Mouse (Mus musculus) kidney, adult 2 months (tissue): ENCODE measurements at regions not wholly inside any gene's neighbourhood (a gene's known extent, or its start where the extent isn't known, plus 50 kb on each side); places are given as distances from the start of the nearest gene placed in this dataset.

Experiments used
- DNase-seq: peaks from one replicate; pipeline ENCODE4 v3.0.0; 2021
- H3K27ac ChIP-seq: fragments of 200-500 bp; 2 replicates; pipeline ENCODE4 v1.5.1; 2012; ENCODE audit warnings: low read depth, low read length, control low read depth, inconsistent platforms; ENCODE audit not compliant: insufficient read depth
- H3K27me3 ChIP-seq: fragments of 200-500 bp; replicated peaks from 2 replicates; pipeline ENCODE4 v1.6.1; 2012; ENCODE audit warnings: mild to moderate bottlenecking, moderate library complexity, low read length, inconsistent platforms; ENCODE audit not compliant: control insufficient read depth, insufficient read depth
- H3K36me3 ChIP-seq: fragments of 200-500 bp; 2 replicates; pipeline ENCODE4 v1.6.1; 2012; ENCODE audit warnings: mild to moderate bottlenecking, moderate library complexity, low read length, inconsistent platforms; ENCODE audit not compliant: control insufficient read depth, insufficient read depth
- H3K4me1 ChIP-seq: fragments of 200-500 bp; 2 replicates; pipeline ENCODE4 v1.6.1; 2011; ENCODE audit warnings: low read length; ENCODE audit not compliant: control insufficient read depth, insufficient read depth
- H3K4me3 ChIP-seq: fragments of 200-500 bp; 2 replicates; pipeline ENCODE4 v1.5.1; 2011; ENCODE audit warnings: mild to moderate bottlenecking, low read depth, low read length, control low read depth; ENCODE audit not compliant: insufficient read depth
- CTCF ChIP-seq: fragments of 200-500 bp; conservative IDR thresholded peaks from 2 replicates; pipeline ENCODE4 v1.5.1; 2011; ENCODE audit warnings: low read depth, mild to moderate bottlenecking, control low read depth, low read length, moderate library complexity, mixed read lengths; ENCODE audit not compliant: insufficient read depth, insufficient read length
- POLR2A ChIP-seq: fragments of 200-500 bp; IDR thresholded peaks from one replicate; pipeline ENCODE4 v1.6.1; 2011; ENCODE audit warnings: low read depth, low read length, control low read depth
- WGBS: fragments of 180-500 bp; shearing (Covaris S2); methylation state at CpG from one replicate; pipeline ENCODE4 v1.1.7; 2018; 5-methylcytosine and 5-hydroxymethylcytosine counted together

- H3K4me1 ChIP-seq = no peaks in the 10 kb centered on the region
- TF ChIP-seq CTCF = no peak
- no peak for TF ChIP-seq POLR2A
- H3K27me3 ChIP-seq = no peaks in the 10 kb centered on the region
- no peak overlapping the region for H3K27ac ChIP-seq
- DNase-seq = no peak
- H3K36me3 ChIP-seq = no peaks in the 10 kb centered on the region
- H3K4me3 ChIP-seq = no peak overlapping the region
- 90% methylated on average over 4 of the region's 4 CpGs for WGBS
Measured at GRCm38 (mm10) chr15:11605677-11606076, 206.2 kb upstream of the Tars start.

GRCm38 (mm10) chr15:11597021-11597420, 197.6 kb upstream of the Tars start:
- H3K36me3 ChIP-seq = no peaks in the 10 kb centered on the region
- TF ChIP-seq POLR2A = no peak
- no peak for TF ChIP-seq CTCF
- DNase-seq = no peak
- 89% methylated on average over 6 of the region's 6 CpGs for WGBS
- no peak overlapping the region for H3K27ac ChIP-seq
- H3K4me3 ChIP-seq = no peak overlapping the region
- no peaks in the 10 kb centered on the region for H3K27me3 ChIP-seq
- H3K4me1 ChIP-seq = no peaks in the 10 kb centered on the region

- DNase-seq = peak; percentile 35
- 32% methylated on average over 9 of the region's 9 CpGs for WGBS
- no peaks in the 10 kb centered on the region for H3K36me3 ChIP-seq
Measured at GRCm38 (mm10) chr15:11590542-11591116, 191.2 kb upstream of the Tars start.

GRCm38 (mm10) chr15:11589795-11590194, 190.3 kb upstream of the Tars start:
- H3K36me3 ChIP-seq = no peaks in the 10 kb centered on the region
- no peak for TF ChIP-seq POLR2A
- no peak for TF ChIP-seq CTCF
- 77% methylated on average over 7 of the region's 7 CpGs for WGBS
- H3K27me3 ChIP-seq = no peaks in the 10 kb centered on the region
- no peak for DNase-seq
- no peaks in the 10 kb centered on the region for H3K4me1 ChIP-seq
- H3K27ac ChIP-seq = no peak overlapping the region
- no peak overlapping the region for H3K4me3 ChIP-seq

More at GRCm38 (mm10) chr15:11590542-11591116, 191.2 kb upstream of the Tars start:
- no peak overlapping the region for H3K27ac ChIP-seq
- H3K27me3 ChIP-seq = no peaks in the 10 kb centered on the region
- TF ChIP-seq POLR2A (no peak), CTCF (peak; percentile 14; the same call in 1 of the 2 replicates)
- no peak overlapping the region for H3K4me3 ChIP-seq
- H3K4me1 ChIP-seq = no peaks in the 10 kb centered on the region

GRCm38 (mm10) chr15:11586384-11586783, 186.9 kb upstream of the Tars start:
- Histone ChIP-seq H3K36me3 (no peaks in the 10 kb centered on the region), H3K27me3 (no peaks in the 10 kb centered on the region), H3K4me1 (no peaks in the 10 kb centered on the region), H3K4me3 (no peak overlapping the region), H3K27ac (no peak overlapping the region)
- TF ChIP-seq POLR2A = no peak
- no peak for DNase-seq
- 92% methylated on average over 2 of the region's 2 CpGs for WGBS

- H3K4me1 ChIP-seq = no peaks in the 10 kb centered on the region
- H3K27me3 ChIP-seq = no peaks in the 10 kb centered on the region
- WGBS = 80% methylated on average over 2 of the region's 2 CpGs
- H3K27ac ChIP-seq = no peak overlapping the region
- no peak for DNase-seq
- TF ChIP-seq POLR2A (no peak), CTCF (no peak)
- no peak overlapping the region for H3K4me3 ChIP-seq
- H3K36me3 ChIP-seq = no peaks in the 10 kb centered on the region
Measured at GRCm38 (mm10) chr15:11584155-11584554, 184.7 kb upstream of the Tars start.

- Histone ChIP-seq H3K4me3 (no peak overlapping the region), H3K27me3 (no peaks in the 10 kb centered on the region), H3K27ac (no peak overlapping the region), H3K4me1 (no peaks in the 10 kb centered on the region; the same call in 1 of the 2 replicates), H3K36me3 (no peaks in the 10 kb centered on the region)
- WGBS = 90% methylated on average over 1 of the region's 1 CpGs
- DNase-seq = no peak
- TF ChIP-seq CTCF (no peak), POLR2A (no peak)
Measured at GRCm38 (mm10) chr15:11578331-11578730, 178.9 kb upstream of the Tars start.

GRCm38 (mm10) chr15:11574359-11574758, 174.9 kb upstream of the Tars start:
- H3K36me3 ChIP-seq = no peaks in the 10 kb centered on the region
- no peaks in the 10 kb centered on the region for H3K27me3 ChIP-seq
- DNase-seq = peak; percentile 79
- TF ChIP-seq CTCF = no peak
- TF ChIP-seq POLR2A = no peak
- H3K4me1 ChIP-seq = no peaks in the 10 kb centered on the region; the same call in 1 of the 2 replicates
- H3K27ac ChIP-seq = peak overlapping the region; percentile 50; the same call in 1 of the 2 replicates
- H3K4me3 ChIP-seq = no peak overlapping the region
- WGBS = 22% methylated on average over 2 of the region's 2 CpGs
